Mouse (Mus musculus) E14TG2a.4 (cell line): Measurements from ENCODE around the gene Cdk11b.

Experiments
- CTCF ChIP-seq: conservative IDR thresholded peaks from 2 replicates; pipeline ENCODE4 v1.5.1; 2014; ENCODE audit warnings: low read length
- POU5F1 ChIP-seq: IDR thresholded peaks from 2 replicates; pipeline ENCODE4 v1.6.1; 2014; ENCODE audit warnings: low read length, borderline replicate concordance

GRCm38 (mm10) chr4:155589356-155589755 is 35.3 kb upstream of the Cdk11b start:
- no peak for TF ChIP-seq CTCF
- TF ChIP-seq POU5F1 = no peak
